Mouse (Mus musculus): ENCODE measurements around the gene Wdr47. TPM values are rescaled to one million over a fixed set of nuclear protein-coding genes. Genes with fewer than 3 reads are reported as not detected.
A peak's percentile ranks its signal among the peaks of the same experiment; 100 is the strongest.

Gene Wdr47
- total RNA-seq, 1 experiment = 15.9 TPM

DNA sequence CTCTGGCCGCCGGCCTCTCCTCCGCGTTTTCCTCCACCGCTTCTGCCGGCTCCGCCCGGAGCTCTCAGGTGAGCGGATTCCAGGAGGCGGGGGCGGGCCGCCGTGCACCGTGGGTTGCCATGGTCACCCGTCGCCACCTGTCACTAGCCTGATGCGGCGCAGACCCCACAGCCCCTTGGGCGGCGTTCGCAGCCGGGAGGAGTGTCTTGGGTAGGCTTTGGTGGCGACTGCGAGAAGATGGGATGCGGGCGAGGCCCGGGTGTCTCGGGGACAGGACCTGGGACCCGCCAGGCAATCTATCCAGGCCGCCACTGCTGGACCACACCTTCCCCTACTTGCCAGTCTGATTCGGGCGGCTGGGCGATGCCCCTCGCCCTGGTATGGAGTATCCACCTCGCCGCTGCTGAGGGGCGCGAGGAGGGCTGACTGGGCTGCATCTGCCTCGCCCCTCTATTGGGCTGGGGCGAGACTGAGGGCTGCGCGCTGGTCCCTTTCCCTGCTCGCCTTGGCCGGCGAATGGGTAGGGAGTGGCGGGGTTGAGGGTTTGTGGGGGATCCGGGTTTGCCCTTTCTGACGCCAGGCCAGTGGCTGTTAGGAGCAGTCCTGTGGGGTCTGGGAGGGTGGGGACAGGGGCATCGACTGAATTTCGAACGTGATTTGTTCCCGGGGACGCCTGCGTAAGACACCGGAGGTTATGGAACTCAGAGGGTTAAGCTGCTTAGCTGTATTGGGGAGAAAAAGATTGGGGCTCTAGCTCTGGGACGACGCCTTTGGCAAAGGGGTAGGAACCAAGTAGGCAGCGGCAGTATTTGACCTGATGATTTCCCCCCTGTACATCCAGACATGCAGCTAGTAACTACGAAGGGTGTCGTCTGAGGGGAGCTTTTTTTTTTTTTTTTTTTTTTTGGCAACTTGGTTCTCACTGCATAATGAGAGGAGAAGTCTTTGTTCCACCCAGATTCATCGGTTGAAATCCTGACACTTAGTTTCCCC is 747 bp downstream of the Wdr47 start:
- in situ Hi-C loops (cut with MboI; ENCODE audit: low sequenced_read_pairs in 2 of 2, unreplicated experiment in 2 of 2) = no loop called here
- TF ChIP-seq HCFC1 (IDR thresholded peaks at IDR 0.05; ENCODE audit: borderline replicate concordance, insufficient read depth, low read length) (no peak), MAFK (IDR thresholded peaks at IDR 0.05; ENCODE audit: insufficient read depth, low read depth, low read length) (no peak), CHD2 (IDR thresholded peaks at IDR 0.05; ENCODE audit: low read depth, low read length) (no peak), ZNF384 (IDR thresholded peaks at IDR 0.05; ENCODE audit: low read depth, low read length) (peak; percentile 59), ZC3H11A (IDR thresholded peaks at IDR 0.05; ENCODE audit: borderline replicate concordance, low read depth, low read length) (no peak)
- H3K36me3 ChIP-seq (ENCODE audit: control insufficient read depth, insufficient read depth, low read length, poor library complexity, severe bottlenecking) = no peaks in the 10 kb centered on the region
- H3K4me3 ChIP-seq (ENCODE audit: insufficient read depth in 1 of 2, low read depth in 1 of 2, low read length in 2 of 2, poor library complexity in 1 of 2, severe bottlenecking in 1 of 2) = peak overlapping the region; percentile 75 to 89
- H3K27ac ChIP-seq (ENCODE audit: insufficient read depth, low read depth, low read length, poor library complexity, severe bottlenecking) = peak overlapping the region; percentile 40; the same call in 1 of the 2 replicates
- H3K4me1 ChIP-seq (ENCODE audit: control insufficient read depth in 2 of 2, insufficient read depth in 2 of 2, low read length in 2 of 2, poor library complexity in 1 of 2) = peaks cover 6% of the 10 kb centered on the region in 2 experiments
- DNase-seq (ENCODE audit: low read depth, low spot score) = peak; percentile 59
- peak overlapping the region; percentile 66 for H3K9ac ChIP-seq (ENCODE audit: insufficient read depth, low read depth, low read length, poor library complexity, severe bottlenecking)
- no peaks in the 10 kb centered on the region for H3K9me3 ChIP-seq (ENCODE audit: control insufficient read depth, insufficient read depth, low read depth, low read length)

DNA sequence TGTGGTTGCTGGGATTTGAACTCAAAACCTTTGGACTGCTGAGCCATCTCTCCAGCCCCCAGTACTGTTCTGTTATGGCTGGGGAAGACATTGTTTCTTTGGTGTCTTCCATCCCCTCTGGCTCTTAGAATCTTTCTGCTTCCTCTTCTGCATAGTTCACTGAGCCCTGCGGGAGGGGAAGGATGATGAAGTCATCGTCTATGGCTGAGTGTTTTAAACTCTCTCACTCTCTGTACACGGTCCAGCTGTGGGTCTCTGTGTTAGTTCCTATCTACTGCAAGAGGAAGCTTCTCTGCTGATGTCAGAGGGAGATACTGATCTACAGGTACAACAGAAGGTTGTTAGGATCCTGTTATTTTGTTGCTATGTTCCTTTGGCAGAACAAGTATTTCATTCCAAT is 17.8 kb downstream of the Wdr47 start:
- in situ Hi-C loops (cut with MboI; ENCODE audit: low sequenced_read_pairs in 2 of 2, unreplicated experiment in 2 of 2) = no loop called here
- no peak overlapping the region for H3K4me3 ChIP-seq (ENCODE audit: insufficient read depth in 1 of 2, low read depth in 1 of 2, low read length in 2 of 2, poor library complexity in 1 of 2, severe bottlenecking in 1 of 2)

DNA sequence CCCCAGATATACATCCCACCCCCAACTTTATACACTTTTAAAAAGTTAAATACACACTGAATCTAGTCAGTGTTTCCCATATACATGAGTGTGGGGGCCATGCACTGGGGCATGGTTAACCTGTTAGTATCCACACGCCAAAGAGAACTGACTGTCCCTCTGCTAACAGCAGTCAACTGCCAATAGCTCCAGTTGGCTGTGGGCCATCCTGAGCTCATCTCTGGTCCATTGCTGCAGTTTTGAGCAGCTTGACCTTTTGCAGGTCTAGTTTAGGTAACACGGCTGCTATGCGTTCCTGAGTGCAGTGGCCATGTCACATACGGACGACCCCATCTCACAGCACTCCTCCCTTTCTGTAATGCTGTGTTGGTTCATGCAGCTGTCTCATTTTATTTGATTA is 43.7 kb downstream of the Wdr47 start:
- H3K4me3 ChIP-seq (ENCODE audit: insufficient read depth in 1 of 2, low read depth in 1 of 2, low read length in 2 of 2, poor library complexity in 1 of 2, severe bottlenecking in 1 of 2) = no peak overlapping the region
- in situ Hi-C loops (cut with MboI; ENCODE audit: low sequenced_read_pairs in 2 of 2, unreplicated experiment in 2 of 2) = no loop called here
- no peaks in the 10 kb centered on the region for H3K9me3 ChIP-seq (ENCODE audit: control insufficient read depth, insufficient read depth, low read depth, low read length)
- no peak for DNase-seq (ENCODE audit: low read depth, low spot score)
- H3K4me1 ChIP-seq (ENCODE audit: control insufficient read depth in 2 of 2, insufficient read depth in 2 of 2, low read length in 2 of 2, poor library complexity in 1 of 2) = no peaks in the 10 kb centered on the region
- H3K9ac ChIP-seq (ENCODE audit: insufficient read depth, low read depth, low read length, poor library complexity, severe bottlenecking) = no peak overlapping the region
- no peak overlapping the region for H3K27ac ChIP-seq (ENCODE audit: insufficient read depth, low read depth, low read length, poor library complexity, severe bottlenecking)
- no peak for TF ChIP-seq CHD2 (IDR thresholded peaks at IDR 0.05; ENCODE audit: low read depth, low read length)
- no peak for TF ChIP-seq HCFC1 (IDR thresholded peaks at IDR 0.05; ENCODE audit: borderline replicate concordance, insufficient read depth, low read length)
- no peak for TF ChIP-seq ZNF384 (IDR thresholded peaks at IDR 0.05; ENCODE audit: low read depth, low read length)
- TF ChIP-seq ZC3H11A (IDR thresholded peaks at IDR 0.05; ENCODE audit: borderline replicate concordance, low read depth, low read length) = no peak
- no peak for TF ChIP-seq MAFK (IDR thresholded peaks at IDR 0.05; ENCODE audit: insufficient read depth, low read depth, low read length)
- H3K36me3 ChIP-seq (ENCODE audit: control insufficient read depth, insufficient read depth, low read length, poor library complexity, severe bottlenecking) = no peaks in the 10 kb centered on the region

More for the DNA sequence above, 17.8 kb downstream of the Wdr47 start:
- DNase-seq (ENCODE audit: low read depth, low spot score) = no peak
- Histone ChIP-seq H3K36me3 (ENCODE audit: control insufficient read depth, insufficient read depth, low read length, poor library complexity, severe bottlenecking) (no peaks in the 10 kb centered on the region), H3K27ac (ENCODE audit: insufficient read depth, low read depth, low read length, poor library complexity, severe bottlenecking) (no peak overlapping the region), H3K9me3 (ENCODE audit: control insufficient read depth, insufficient read depth, low read depth, low read length) (no peaks in the 10 kb centered on the region), H3K4me1 (ENCODE audit: control insufficient read depth in 2 of 2, insufficient read depth in 2 of 2, low read length in 2 of 2, poor library complexity in 1 of 2) (no peaks in the 10 kb centered on the region), H3K9ac (ENCODE audit: insufficient read depth, low read depth, low read length, poor library complexity, severe bottlenecking) (no peak overlapping the region)
- TF ChIP-seq HCFC1 (IDR thresholded peaks at IDR 0.05; ENCODE audit: borderline replicate concordance, insufficient read depth, low read length) = no peak
- TF ChIP-seq CHD2 (IDR thresholded peaks at IDR 0.05; ENCODE audit: low read depth, low read length) = no peak
- no peak for TF ChIP-seq ZC3H11A (IDR thresholded peaks at IDR 0.05; ENCODE audit: borderline replicate concordance, low read depth, low read length)
- TF ChIP-seq ZNF384 (IDR thresholded peaks at IDR 0.05; ENCODE audit: low read depth, low read length) = no peak
- TF ChIP-seq MAFK (IDR thresholded peaks at IDR 0.05; ENCODE audit: insufficient read depth, low read depth, low read length) = no peak

DNA sequence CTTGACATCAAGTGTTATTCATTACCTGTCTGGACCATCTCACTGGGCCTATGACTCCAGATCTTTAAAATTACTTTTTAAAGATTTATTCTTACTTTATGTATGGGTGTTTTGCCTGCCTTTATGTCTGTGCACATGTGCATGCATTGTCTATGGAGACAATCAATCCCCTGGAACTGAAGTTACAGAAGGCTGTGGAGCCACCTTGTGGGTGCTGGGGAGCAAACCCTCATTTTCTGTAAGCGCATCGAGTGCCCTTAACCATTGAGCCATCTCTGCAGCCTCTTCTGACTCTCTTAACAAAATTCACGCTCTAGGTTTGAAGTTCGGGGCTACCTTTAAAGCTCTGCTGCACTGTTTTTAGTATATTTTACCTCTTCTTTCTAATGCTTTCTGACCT is 48.3 kb downstream of the Wdr47 start:
- DNase-seq (ENCODE audit: low read depth, low spot score) = no peak
- in situ Hi-C loops (cut with MboI; ENCODE audit: low sequenced_read_pairs in 2 of 2, unreplicated experiment in 2 of 2) = no loop called here
- H3K9me3 ChIP-seq (ENCODE audit: control insufficient read depth, insufficient read depth, low read depth, low read length) = no peaks in the 10 kb centered on the region
- peaks cover 1% of the 10 kb centered on the region; the same call in 1 of the 2 replicates for H3K36me3 ChIP-seq (ENCODE audit: control insufficient read depth, insufficient read depth, low read length, poor library complexity, severe bottlenecking)
- no peak overlapping the region for H3K4me3 ChIP-seq (ENCODE audit: insufficient read depth in 1 of 2, low read depth in 1 of 2, low read length in 2 of 2, poor library complexity in 1 of 2, severe bottlenecking in 1 of 2)
- H3K4me1 ChIP-seq (ENCODE audit: control insufficient read depth in 2 of 2, insufficient read depth in 2 of 2, low read length in 2 of 2, poor library complexity in 1 of 2) = no peaks in the 10 kb centered on the region
- no peak overlapping the region for H3K9ac ChIP-seq (ENCODE audit: insufficient read depth, low read depth, low read length, poor library complexity, severe bottlenecking)
- TF ChIP-seq ZNF384 (IDR thresholded peaks at IDR 0.05; ENCODE audit: low read depth, low read length) (no peak), HCFC1 (IDR thresholded peaks at IDR 0.05; ENCODE audit: borderline replicate concordance, insufficient read depth, low read length) (no peak), MAFK (IDR thresholded peaks at IDR 0.05; ENCODE audit: insufficient read depth, low read depth, low read length) (no peak), CHD2 (IDR thresholded peaks at IDR 0.05; ENCODE audit: low read depth, low read length) (no peak), ZC3H11A (IDR thresholded peaks at IDR 0.05; ENCODE audit: borderline replicate concordance, low read depth, low read length) (no peak)
- H3K27ac ChIP-seq (ENCODE audit: insufficient read depth, low read depth, low read length, poor library complexity, severe bottlenecking) = no peak overlapping the region

All from ES-E14 (cell line).